Mouse (Mus musculus): Measurements from ENCODE around the gene 2010300C02Rik. TPM values are rescaled to one million over a fixed set of nuclear protein-coding genes. Genes with fewer than 3 reads are reported as not detected.

Gene 2010300C02Rik
- polyA plus RNA-seq, 1 experiment = 26.2 TPM

- DNase-seq (ENCODE audit: low read depth) = no peak
Measured at GRCm38 (mm10) chr1:37572528-37573272, 147.2 kb downstream of the 2010300C02Rik start.

GRCm38 (mm10) chr1:37568379-37568778 is 151.5 kb downstream of the 2010300C02Rik start:
- DNase-seq (ENCODE audit: low read depth) = peak; percentile 87

GRCm38 (mm10) chr1:37566754-37567153 is 153.1 kb downstream of the 2010300C02Rik start:
- DNase-seq (ENCODE audit: low read depth) = no peak

GRCm38 (mm10) chr1:37566344-37566743 is 153.5 kb downstream of the 2010300C02Rik start:
- no peak for DNase-seq (ENCODE audit: low read depth)

GRCm38 (mm10) chr1:37565396-37565795 is 154.5 kb downstream of the 2010300C02Rik start:
- DNase-seq (ENCODE audit: low read depth) = no peak

GRCm38 (mm10) chr1:37561955-37562354 is 157.9 kb downstream of the 2010300C02Rik start:
- no peak for DNase-seq (ENCODE audit: low read depth)

Other genes with a start within 250 kb of the 2010300C02Rik start
- 3.2 and 4.5 TPM in 2 replicates for gene Mgat4a, start 179.1 kb downstream of the 2010300C02Rik start, polyA plus RNA-seq (2012; rRNA removed)
- 0.99 and 1.0 TPM in 2 replicates for gene Tsga10, start 146.3 kb upstream of the 2010300C02Rik start, polyA plus RNA-seq (2012; rRNA removed)
- gene Lipt1, start 151.7 kb upstream of the 2010300C02Rik start, polyA plus RNA-seq (2012; rRNA removed) = 3.5 and 3.6 TPM in 2 replicates
- gene Mitd1, start 170.3 kb upstream of the 2010300C02Rik start, polyA plus RNA-seq (2012; rRNA removed) = 6.9 and 7.8 TPM in 2 replicates
- 63.1 and 94.7 TPM in 2 replicates for gene Mrpl30, start 170.4 kb upstream of the 2010300C02Rik start, polyA plus RNA-seq (2012; rRNA removed)
- 0.05 and 0.19 TPM in 2 replicates for gene Lyg2, start 196.4 kb upstream of the 2010300C02Rik start, polyA plus RNA-seq (2012; rRNA removed)
- 0.32 TPM in 1 of 2 replicates, not detected in the other for gene Lyg1, start 237.7 kb upstream of the 2010300C02Rik start, polyA plus RNA-seq (2012; rRNA removed)